Mouse (Mus musculus) c-Kit-positive CD71-positive TER-119-negative erythroid progenitor cells, embryonic 14.5 days (primary cell): Measurements from ENCODE around the gene Nav3.

Source experiments
- DNase-seq: peaks from one replicate; pipeline ENCODE4 v3.0.0-alpha.2; 2013; ENCODE audit warnings: low read depth

The Nav3 gene

GRCm38 (mm10) chr10:110455838-110456493 is at the start of gene Nav3:
TSS of gene Nav3 (minus strand) at chr10:110456204.
- no peak for DNase-seq

GRCm38 (mm10) chr10:110485306-110485705 is 29.3 kb upstream of the Nav3 start:
- no peak for DNase-seq

DNA sequence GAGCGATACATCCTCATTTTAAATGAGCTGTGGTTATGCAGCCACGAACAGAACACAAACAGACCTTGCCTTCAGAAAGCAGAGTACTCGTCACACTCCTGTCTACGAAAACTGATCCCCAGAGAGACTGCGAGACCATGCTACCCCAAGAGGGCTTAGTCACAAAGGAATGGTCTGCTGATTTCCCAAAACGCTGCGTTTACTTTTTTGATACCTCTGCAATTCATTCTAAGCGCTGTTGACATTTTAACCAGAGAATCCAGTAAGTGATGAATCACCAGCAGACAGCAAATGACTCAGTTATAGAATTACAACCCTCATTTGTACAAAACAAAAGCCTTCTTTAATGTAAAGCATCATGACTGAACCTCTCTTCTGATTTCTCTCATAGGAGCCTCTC is 28.8 kb upstream of the Nav3 start:
- no peak for DNase-seq

- no peak for DNase-seq
Measured at GRCm38 (mm10) chr10:110479189-110479588, 23.2 kb upstream of the Nav3 start.

GRCm38 (mm10) chr10:110477689-110478314 is 21.8 kb upstream of the Nav3 start:
- DNase-seq = no peak

DNA sequence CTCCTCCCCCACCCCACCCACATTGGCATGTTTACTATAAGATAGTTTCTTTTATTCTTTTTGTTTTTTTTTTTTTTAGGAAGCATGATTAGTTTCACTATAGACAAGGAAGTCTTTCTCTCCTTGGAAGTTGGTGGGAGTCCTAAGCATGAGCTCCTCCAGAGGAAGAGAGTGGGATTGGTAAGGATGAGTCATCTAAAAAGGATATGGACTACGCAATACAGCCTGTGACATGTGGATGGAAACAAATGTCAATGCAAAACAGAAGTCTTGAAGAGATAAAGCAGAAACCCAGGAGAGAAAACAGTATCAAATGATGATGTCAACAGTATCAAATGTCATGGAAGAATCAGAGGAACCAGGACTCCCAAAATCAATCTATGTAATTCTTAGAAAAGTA is 18.1 kb upstream of the Nav3 start:
- DNase-seq = no peak

GRCm38 (mm10) chr10:110469445-110469844 is 13.4 kb upstream of the Nav3 start:
- no peak for DNase-seq

- DNase-seq = no peak
Measured at GRCm38 (mm10) chr10:110455063-110455837, 754 bp downstream of the Nav3 start.

DNA sequence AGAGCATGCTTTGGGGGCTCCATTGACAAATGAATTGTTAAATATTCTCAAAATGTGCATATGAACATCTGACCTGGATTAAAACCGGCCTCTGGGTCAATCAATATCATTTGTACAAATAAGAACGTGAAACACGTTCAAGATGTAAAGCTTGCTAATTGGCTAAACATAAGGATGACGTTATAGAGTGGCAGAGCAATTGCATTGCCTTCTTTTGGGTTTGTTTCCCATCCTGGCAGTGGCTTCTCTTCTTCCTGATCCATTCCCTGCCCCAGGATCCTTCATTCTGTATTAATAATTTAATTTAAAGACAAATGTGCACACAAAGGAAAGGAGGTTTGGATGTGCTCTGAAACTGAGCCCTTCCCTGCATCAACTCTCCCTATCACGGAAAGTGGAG is 2.4 kb downstream of the Nav3 start:
- no peak for DNase-seq

DNA sequence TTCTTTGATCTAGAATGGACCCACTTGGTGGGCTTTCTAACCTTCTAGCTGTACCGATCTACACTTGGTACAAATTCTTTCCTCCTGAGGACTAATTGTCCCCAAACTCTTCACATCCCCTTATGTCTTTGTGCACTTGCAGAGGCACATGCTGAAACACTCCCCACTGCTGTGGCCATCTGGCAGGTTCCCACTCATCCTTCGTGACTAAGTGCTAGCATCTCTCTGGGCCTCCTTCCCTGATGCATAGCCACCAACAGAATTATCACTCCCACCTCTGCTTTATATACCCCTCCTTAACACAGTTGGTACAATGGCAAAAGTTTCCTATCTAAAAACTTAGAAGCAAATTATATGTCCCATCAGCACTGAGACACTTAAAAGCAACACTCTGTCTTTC is 15.6 kb downstream of the Nav3 start:
- no peak for DNase-seq

DNA sequence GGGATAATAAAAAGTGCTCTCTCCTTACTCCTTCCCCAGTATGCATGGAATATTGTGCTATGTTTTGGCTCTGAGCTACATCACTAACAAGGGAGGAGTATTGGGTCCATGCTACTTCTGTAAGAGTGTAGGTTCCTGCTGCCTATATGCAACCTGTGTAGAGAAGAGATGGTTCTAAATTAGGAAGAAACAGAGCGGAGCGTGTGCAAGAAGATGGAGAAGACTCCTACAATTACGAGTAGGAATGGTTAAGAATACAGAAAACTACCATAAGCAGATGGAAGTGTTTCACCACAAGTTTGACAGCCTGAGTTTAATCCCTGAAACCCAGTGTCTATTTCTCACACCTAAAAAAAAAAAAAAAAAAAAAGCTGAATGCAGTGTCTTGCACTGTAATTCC is 24.9 kb downstream of the Nav3 start:
- no peak for DNase-seq

GRCm38 (mm10) chr10:110429578-110429977 is 26.4 kb downstream of the Nav3 start:
- no peak for DNase-seq

DNA sequence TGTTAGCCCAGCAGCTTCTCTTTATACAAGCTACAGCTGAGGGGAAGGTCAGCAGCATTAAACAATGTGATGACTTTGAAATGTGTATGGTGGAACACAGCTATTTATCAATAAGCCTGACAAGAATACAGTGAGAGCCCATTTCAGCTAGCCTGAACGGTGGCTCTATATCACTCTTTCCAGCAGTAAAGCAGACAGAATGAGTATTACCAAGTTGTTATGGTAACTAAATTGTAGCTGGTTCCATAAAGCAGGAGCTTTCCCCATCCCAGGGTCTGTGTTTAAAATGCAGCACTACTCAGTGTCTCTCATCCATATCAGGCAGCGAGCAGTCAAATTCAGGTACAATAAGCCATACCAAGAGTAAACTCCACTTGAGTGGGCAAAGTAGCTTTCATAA is 27.0 kb downstream of the Nav3 start:
- no peak for DNase-seq

- DNase-seq = no peak
Measured at GRCm38 (mm10) chr10:110421533-110421932, 34.5 kb downstream of the Nav3 start.

DNA sequence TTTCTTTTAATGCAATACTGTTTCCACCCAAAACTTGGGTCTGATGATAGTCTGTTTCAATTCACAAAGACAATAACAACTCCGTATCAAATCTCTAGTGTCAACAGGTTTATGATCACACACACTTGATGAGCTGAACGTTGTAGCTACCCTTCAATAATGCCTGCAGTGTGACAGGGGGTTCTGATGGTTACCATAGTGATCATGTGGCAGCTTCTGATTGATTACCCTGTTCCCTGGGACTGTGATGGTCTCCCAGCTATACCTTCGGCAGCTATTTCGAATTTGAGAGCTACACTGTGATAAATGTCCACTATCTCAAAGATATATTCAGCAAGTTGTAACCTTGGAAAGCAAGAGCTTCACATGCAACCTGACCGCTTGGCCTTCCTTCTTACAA is 39.0 kb downstream of the Nav3 start:
- no peak for DNase-seq

- DNase-seq = no peak
Measured at GRCm38 (mm10) chr10:110415624-110416023, 40.4 kb downstream of the Nav3 start.

DNA sequence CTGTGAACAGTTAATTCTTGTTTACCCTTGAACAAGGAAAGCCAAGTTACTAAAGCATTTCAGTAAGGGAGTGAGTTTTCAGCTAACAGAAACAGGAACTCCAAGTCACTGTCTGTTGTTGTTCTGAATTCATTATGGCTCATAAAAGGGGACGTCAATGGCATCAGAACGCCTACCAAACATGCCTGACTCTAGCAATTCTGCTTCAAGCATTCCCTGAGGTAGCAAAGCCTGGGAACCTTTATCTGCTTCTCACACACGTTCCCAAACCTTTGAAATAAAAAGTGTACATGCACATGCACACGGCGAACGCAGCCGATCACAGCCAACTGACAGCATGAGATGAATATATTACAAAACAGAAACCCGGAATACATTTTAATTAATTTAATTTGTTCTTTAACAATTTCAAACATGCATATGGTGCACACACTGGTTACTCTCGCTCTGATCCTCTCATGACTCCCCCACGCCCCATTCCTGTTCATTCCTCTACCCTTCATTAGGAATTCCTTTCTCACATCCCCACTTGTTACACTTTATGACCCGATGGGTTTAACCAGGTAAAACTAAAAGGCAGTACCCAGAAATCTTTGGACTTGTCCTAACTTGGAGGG is 42.6 kb downstream of the Nav3 start:
- no peak for DNase-seq

DNA sequence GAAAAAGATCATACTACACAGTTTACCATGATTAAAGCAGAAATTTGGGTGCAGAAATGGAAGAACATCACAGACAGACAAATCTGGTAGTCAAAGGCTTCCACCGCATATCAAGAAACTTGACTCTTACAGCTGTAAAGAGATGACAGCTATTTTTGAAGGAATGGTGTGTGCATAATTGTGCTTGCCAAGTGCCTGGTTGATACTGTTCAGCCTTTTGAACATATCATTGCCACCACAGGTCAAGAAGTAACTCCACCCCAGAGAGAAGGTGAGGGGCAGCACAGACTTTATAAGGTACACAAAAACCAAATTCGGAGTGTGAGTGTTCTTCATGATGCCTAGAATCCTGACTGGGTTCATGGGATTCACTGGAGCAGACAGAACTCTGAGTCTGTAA is 53.1 kb downstream of the Nav3 start:
- no peak for DNase-seq

DNA sequence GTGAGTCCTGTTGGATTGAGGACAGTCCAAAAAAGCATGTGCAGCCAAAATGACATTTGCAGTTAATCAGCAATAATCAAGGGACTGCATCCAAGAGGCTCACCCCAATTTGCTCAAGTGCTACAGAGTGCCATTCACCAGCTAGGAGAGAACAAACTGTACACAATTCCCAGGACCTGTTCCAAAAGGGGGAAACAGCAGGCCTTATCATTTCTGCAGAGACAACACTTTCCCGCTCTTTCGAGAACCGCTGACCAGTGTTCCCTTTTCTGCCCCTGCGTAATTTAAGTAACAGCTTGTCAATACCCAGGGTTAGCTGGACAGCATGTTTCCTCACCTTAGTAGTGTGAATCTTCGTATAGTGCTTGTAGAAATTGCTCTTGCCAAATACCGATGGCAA is 55.4 kb downstream of the Nav3 start:
- no peak for DNase-seq

DNA sequence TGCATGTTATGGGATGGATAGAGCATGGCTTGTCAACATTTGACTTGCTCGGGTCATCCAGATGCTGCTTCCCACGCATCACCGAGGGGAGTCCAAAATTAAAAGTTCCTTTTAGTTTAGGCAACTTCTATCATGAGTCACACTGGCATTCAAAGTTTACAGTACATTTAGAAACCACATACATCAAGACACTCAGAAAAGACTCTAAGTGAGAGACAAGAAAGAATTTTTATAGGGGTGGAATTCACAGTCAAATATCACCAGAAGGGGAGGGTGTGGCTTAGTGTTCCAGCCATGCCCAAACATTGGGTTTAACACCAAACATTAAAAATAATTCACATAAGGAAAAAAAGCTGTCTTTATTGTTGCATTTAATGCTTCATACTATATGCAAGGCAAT is 57.4 kb downstream of the Nav3 start:
- no peak for DNase-seq

GRCm38 (mm10) chr10:110386476-110387197 is 69.4 kb downstream of the Nav3 start:
- no peak for DNase-seq
